Mouse (Mus musculus) ovary, adult 18-20 months (tissue): ENCODE results near the gene Rif1.
"Not testable (repeated sequence)": the region's sequence is repeated elsewhere in the genome, so short reads cannot be mapped to it uniquely, and the experiment has no call there.

Experiments
- DNase-seq: peaks from one replicate; pipeline ENCODE4 v3.0.0; 2022; ENCODE audit warnings: low spot score, mixed read lengths

Rif1 gene

DNA sequence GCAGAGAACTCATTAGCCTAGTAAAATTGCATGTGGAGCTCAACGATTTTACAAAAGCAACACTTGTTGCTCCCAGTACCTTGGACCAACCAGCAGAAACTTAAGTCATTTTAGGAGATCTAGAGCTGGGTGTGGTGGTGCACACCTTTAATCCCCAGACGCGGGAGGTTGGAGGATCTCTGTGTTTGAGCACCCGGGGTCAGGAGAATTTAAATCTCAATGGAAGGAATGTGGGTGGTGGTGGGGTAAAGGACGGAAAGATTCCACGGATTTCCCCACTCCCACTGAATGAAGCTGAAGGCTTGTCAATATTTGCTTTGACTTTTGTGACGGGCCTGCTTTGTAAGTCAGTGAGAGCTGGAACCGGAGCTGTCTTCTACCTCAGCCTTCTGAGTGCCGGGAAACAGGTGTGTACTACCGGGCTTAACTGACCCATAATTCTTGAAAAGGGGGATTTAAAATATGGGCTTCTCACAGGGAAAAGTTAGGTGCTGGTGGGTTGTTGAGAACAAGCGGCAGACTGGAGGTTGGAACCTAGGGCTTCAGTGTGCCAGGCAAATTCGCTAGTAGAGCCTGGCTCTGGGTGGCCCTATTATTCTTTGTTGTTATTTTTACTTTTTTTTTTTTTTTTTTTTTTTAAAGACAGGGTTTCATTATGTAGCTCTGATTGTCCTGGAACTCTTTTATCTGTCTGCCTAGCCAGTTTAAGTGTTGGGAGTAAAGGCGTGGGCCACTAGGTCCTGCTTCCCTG is 1.2 kb upstream of the Rif1 start:
- no peak for DNase-seq

DNA sequence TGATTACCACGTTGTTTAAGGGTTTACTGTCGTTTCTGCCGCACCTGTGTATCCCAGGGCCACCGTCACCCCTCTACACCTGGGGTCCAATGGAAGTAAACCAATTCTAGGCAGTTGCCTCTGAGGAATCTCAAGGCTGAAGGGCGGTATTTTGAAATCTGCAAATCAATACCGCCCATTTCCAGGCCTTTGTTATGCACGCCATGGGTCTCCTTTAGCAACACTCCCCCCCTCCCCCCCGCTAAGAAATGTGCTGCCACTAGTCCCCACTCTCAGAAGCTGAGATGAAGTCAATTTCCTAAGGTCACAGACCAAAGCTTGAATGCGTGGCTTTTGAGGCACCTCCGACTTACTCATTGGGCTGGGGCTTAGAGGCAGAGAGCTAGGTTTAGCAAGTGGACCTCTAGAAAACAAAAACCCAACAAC is 554 bp upstream of the Rif1 start:
- DNase-seq, result no peak

DNA sequence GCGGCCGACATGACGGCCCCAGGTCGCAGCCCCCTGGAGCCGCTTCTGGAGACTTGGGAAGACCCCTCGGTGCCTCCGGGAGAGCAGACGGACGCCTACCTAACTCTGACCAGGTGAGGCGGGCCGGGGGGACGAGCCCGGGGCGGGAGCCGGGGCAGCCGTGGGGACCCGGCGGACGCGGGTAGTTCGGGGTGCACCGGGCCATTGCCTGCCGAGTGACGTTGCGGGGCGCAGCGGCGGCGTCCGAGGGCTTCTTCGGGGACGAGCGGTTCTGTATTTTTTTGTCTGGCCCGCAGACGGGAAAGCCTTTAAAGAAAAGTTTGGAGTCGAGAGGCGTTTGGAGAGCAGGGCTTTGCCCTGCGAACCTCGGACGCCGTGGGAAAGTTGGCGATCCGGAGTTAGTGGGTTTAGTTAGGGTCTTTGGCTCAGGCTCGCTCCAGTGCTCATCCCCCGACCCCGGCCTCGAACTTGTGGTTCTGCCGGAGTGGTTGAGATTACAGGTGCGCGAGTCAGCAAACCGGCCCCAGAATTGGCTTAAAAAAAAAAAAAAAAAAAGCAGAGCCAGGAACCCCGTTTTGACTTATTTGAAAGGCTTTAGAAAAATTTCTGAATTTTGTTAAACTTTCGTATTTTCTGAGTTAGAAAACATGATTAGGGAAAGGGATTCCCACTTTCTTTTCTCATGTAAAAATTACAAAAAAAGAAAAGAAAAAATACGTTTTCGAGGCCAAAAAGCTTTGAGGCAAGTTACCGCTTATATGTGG is 691 bp downstream of the Rif1 start:
- DNase-seq, result peak; percentile 1

DNA sequence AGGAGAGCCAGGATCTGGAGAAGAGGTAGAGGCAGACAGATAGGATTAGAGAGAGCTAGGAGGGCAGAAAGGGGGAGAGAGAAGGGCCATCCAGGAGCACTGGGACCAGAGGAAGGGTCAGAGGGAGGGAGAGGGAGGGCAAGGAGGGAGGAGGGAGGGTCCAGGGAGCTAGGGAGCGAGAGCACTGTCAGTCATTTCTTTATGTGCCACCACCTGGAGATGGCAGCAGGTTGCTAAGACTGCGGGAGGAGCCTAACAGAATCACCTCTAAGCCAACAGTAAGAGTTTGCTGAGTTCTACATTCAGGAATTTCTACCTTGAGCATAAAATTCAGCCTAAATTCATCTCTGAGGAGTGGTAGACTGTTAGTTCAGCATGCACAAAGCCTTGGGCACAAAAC is 6.0 kb downstream of the Rif1 start:
- no peak for DNase-seq

DNA sequence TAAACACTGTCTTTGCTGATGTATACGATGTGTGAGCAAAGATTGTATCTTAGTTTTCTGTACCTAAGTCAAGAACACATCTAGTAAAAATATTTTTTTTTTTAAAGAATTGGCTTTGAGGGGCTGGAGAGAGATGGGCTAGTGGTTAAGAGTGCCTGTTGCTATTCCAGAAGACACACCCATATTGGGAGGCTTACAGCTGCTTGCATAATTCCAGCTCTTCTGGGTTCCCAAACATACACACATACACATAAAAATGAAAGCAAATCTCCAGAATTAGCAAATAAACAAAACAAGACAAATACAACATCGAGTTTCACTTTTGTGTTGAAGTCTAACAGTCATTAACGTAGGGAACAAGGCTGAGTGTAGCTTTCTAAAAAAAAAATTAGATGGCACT is 11.4 kb downstream of the Rif1 start:
- DNase-seq, result no peak

DNA sequence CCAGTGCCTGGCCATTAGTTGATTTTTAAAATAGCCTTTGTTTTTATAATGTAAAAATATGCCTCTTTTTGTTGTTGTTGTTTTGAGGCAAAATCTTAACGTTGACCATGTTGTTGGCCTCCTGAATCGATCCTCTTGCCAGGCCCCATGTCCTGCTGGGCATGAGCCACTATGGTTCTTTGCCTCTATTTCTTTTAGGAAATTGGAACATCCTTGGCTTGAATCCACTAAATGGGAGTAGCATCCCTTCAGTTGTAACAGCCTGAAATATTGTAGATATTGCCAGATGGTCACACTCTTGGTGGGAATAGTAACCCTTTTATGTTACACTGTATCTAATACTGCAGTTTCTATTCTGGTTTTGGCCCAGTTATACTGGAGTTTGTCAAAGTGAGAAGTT is 11.9 kb downstream of the Rif1 start:
- DNase-seq, result no peak

DNA sequence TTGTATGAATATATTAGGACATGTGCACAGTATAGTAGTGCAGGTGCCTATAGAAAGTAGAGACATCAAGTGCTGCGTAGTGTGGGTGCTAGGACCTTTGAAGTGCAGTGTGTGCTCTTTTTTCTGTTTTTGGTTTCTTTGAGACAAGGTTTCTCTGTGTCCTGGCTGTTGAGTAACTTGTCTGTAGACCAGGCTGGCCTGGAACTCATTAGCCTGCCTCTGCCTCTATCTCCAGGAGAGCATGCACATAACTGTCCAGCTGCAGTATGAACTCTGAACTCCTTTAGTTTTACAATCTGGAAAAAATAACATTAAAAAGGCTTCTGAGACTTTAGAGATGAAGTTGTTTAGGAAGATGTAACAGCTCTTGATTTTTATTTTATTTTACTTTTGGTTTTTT is 41.5 kb downstream of the Rif1 start:
- DNase-seq, result no peak

DNA sequence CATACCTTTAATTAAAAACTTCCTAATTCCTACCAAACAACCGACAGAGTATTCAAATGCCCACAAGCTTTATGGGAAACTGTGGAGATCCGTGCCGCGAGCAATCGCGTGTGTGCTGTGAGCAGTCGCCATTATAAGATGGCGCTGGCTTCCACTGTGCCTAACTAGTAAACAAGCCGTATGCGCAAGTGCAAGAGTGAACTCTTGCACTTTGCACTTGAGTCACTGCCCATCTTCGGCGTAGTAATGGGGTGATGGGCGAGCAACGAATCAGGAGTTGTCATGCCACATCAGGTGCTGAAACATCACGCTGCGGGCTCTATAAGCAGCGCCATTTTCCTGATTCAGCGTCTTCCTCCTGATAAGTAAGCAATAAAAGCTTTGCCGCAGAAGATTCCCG is 58.7 kb downstream of the Rif1 start:
- DNase-seq, result not testable (repeated sequence)

DNA sequence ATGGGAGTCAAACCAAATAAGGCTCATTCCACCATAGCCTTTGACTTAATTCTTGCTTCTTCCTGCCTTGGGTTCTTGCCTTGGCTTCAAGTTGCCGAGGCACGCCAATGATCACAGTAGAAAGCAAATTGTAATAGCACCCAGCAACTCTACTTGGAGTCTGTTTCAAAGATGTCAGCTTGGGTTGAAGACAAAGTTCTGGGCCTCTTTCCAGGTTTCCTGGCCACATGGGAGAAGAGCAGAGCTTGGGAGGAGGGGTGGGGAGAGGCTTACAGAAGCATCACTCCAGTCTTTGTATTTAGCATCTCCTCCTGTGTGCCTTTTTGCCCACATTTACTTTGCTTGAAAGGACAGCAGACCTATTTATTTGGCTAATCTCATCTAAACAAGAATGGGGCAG is 60.7 kb downstream of the Rif1 start:
- DNase-seq, result no peak

DNA sequence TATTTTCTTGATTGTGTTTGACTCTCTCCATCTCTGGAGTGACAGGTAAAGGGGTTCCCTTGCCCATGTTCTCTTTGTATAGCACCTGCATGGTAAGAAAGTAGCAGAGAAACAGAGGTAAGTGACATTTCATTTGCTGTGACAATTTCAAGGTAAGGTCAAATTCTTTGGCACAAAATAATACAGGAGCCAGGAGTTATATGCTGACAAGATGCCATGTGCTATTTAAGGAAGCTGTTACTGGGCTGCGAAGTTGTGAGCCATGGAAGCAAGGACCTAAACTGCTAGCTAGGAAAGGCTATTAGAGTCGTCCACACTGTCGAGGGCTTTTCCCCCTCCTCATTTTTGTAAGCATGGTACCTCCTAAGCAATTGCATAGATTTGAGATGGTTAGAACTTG is 80.4 kb downstream of the Rif1 start:
- no peak for DNase-seq

DNA sequence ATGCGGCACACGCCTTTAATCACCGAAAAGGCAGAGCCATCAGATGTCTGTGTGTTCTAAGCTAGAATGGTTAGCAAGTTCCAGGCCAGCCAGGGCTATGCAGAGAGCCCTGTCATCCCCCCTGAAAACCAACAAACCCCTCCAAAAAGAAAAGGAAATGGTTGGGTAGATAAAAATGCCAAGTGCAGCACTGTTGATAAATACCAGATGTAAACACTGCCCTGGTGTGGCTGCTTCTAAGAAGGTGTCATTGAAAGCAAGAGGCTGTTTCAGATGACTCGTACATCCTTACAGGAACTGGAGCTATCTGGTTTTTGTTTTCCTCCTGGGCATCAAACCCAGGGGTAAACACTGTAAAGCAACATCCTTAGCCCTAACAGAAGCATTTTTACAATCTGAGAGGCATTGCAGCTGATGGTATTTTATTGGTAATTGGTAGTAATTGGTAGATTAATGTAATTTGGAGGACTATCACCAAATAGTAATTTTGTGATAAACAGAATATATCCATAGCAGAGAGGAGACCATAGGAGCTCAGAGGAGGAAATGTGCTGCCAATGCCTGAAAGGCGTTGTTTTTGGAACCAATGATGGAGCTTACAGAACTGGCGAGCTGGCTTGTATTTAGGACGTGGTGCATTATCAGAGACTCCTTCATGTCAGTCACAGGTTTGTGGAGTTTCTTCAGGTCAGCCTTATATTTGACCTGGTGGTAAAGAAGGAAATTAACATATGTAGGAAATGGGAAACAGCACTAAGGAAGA is 96.8 kb downstream of the Rif1 start:
- DNase-seq, result no peak
